Mouse (Mus musculus): ENCODE data around the gene Depdc5. TPM values are rescaled to one million over a fixed set of nuclear protein-coding genes. Genes with fewer than 3 reads are reported as not detected.
"Not testable (repeated sequence)": the region's sequence is repeated elsewhere in the genome, so short reads cannot be mapped to it uniquely, and the experiment has no call there.

Depdc5 gene
- polyA plus RNA-seq, 1 experiment from 2014 or later: 19.4 TPM

DNA sequence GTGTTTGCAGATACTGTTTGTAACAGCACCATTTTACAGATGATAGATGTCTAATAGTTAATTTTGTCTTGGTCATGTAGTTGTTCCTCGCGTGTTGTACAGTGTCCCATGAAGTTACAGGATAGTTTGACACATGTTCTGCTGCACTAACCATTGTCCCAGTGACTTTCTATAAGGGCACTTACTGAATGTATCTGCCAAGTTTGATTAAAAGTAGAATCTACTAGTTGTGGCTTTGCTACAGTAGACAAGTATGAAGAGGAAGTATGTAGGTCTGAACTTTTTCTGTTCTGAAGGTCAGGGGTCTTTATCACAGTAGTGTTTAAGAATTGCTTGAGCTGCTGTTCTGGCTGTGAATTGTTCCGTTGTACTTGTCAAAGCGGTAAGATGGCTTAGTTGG, 159.8 kb downstream of the Depdc5 start:
- no peak overlapping the region for H3K9ac ChIP-seq (ENCODE audit: low read length)
- H3K9me3 ChIP-seq (replicated peaks; ENCODE audit: control insufficient read depth, low read length): no peaks in the 10 kb centered on the region
- H3K27ac ChIP-seq (ENCODE audit: low read length): no peak overlapping the region
- H3K4me2 ChIP-seq (ENCODE audit: low read depth, low read length): no peak overlapping the region
- peaks cover 14% of the 10 kb centered on the region; the same call in 1 of the 2 replicates for H3K4me1 ChIP-seq (ENCODE audit: control insufficient read depth, insufficient read depth, low read length)
- no peaks in the 10 kb centered on the region for H3K27me3 ChIP-seq (ENCODE audit: control insufficient read depth, insufficient read depth, low read length)
- WGBS: 92% methylated on average over 4 of the region's 4 CpGs
- ATAC-seq (ENCODE audit: insufficient read depth, low FRiP score): no peak
- 0 out of 2 replicates have a peak, but pooled peaks cover 7% of the 10 kb centered on the region for H3K36me3 ChIP-seq (ENCODE audit: control insufficient read depth, insufficient read depth, low read length)
- H3K4me3 ChIP-seq (replicated peaks; ENCODE audit: low read length): no peak overlapping the region

DNA sequence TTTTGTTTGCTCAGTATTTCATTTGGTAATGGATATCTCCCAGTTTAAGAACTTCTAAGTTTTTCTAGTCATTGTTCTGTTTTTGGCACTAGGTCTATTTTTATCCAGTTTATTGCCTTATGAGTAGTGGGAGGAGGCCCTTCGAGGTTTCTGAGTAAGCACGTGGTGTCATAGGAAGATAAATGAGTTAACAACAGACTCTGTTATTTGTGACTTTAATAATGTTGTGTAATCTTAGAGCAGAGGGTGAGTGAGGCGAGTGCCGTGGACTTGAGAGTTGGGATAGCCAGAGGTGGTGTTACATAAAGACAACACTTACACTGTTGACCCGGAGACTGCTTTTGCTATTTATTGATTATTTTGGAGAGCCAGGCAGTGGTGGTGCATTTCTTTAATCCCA, 161.0 kb downstream of the Depdc5 start:
- ATAC-seq (ENCODE audit: insufficient read depth, low FRiP score): no peak
- Histone ChIP-seq H3K27me3 (ENCODE audit: control insufficient read depth, insufficient read depth, low read length) (no peaks in the 10 kb centered on the region), H3K4me1 (ENCODE audit: control insufficient read depth, insufficient read depth, low read length) (peaks cover 14% of the 10 kb centered on the region; the same call in 1 of the 2 replicates), H3K9ac (ENCODE audit: low read length) (no peak overlapping the region), H3K27ac (ENCODE audit: low read length) (no peak overlapping the region), H3K9me3 (replicated peaks; ENCODE audit: control insufficient read depth, low read length) (no peaks in the 10 kb centered on the region), H3K4me3 (replicated peaks; ENCODE audit: low read length) (no peak overlapping the region), H3K36me3 (ENCODE audit: control insufficient read depth, insufficient read depth, low read length) (0 out of 2 replicates have a peak, but pooled peaks cover 7% of the 10 kb centered on the region), H3K4me2 (ENCODE audit: low read depth, low read length) (no peak overlapping the region)
- WGBS: 37% methylated on average over 5 of the region's 5 CpGs

DNA sequence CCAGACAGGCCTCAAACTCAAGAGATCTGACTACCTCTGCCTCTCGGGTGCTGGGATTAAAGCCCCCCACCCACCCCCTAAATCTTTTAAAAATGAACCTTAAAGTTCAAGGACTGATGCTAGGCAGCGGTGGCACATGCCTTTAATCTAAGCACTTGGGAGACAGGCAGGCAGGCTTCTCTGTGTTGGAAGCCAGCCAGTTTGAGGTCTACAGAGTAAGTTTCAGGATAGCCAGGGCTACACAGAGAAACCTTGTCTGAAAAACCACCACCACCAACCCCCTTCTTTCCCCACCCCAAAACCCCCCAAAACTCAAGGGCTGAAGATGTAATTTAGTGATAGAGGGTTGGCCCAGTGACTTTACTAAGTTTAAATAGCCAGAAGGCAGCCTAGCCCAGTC, 165.2 kb downstream of the Depdc5 start:
- H3K4me3 ChIP-seq (replicated peaks; ENCODE audit: low read length): no peak overlapping the region

DNA sequence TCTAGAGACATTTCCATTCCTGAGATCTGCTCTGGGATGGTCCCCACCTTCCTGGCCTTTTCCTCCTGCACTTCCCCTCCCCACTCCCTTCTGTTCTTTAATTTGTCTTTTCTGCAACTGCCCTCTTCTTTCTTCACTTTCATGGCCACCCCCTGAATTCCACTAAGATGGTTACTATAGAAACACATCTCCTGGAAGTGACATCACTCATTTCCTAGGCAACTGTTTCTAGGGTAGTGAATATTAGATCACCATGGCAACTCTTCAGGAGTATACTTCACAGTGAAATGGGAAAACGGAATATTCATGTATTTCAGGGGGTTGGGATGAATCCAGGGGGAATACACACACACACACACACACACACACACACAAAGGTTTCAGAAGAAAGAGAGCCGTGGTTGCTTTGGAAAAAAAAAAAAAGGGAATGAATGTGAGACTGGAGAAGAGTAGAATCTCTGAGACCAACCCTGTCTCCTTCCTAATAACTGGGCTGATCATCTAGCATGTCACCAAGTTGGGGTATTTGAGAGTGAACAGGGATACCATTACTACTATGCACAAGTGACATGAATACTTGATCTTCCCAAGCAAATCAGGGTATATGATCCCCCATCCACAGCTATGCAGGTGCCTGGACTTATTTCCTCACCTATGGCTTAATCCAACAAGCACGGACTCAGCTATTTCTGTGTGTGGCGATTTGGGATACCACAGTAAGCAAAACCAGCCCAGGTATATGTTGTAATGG, 167.1 kb downstream of the Depdc5 start:
- Histone ChIP-seq H3K9ac (ENCODE audit: low read length) (no peak overlapping the region), H3K4me1 (ENCODE audit: control insufficient read depth, insufficient read depth, low read length) (no peaks in the 10 kb centered on the region), H3K36me3 (ENCODE audit: control insufficient read depth, insufficient read depth, low read length) (0 out of 2 replicates have a peak, but pooled peaks cover 2% of the 10 kb centered on the region), H3K4me2 (ENCODE audit: low read depth, low read length) (no peak overlapping the region), H3K27me3 (ENCODE audit: control insufficient read depth, insufficient read depth, low read length) (no peaks in the 10 kb centered on the region), H3K4me3 (replicated peaks; ENCODE audit: low read length) (no peak overlapping the region), H3K9me3 (replicated peaks; ENCODE audit: control insufficient read depth, low read length) (no peaks in the 10 kb centered on the region), H3K27ac (ENCODE audit: low read length) (no peak overlapping the region)
- 62% methylated on average over 4 of the region's 4 CpGs for WGBS
- no peak for ATAC-seq (ENCODE audit: insufficient read depth, low FRiP score)

More for the DNA sequence above, 165.2 kb downstream of the Depdc5 start:
- H3K36me3 ChIP-seq (ENCODE audit: control insufficient read depth, insufficient read depth, low read length): 0 out of 2 replicates have a peak, but pooled peaks cover 7% of the 10 kb centered on the region
- no peak overlapping the region for H3K27ac ChIP-seq (ENCODE audit: low read length)
- H3K4me2 ChIP-seq (ENCODE audit: low read depth, low read length): no peak overlapping the region
- WGBS: 74% methylated on average over 2 of the region's 2 CpGs
- H3K9me3 ChIP-seq (replicated peaks; ENCODE audit: control insufficient read depth, low read length): no peaks in the 10 kb centered on the region
- H3K27me3 ChIP-seq (ENCODE audit: control insufficient read depth, insufficient read depth, low read length): no peaks in the 10 kb centered on the region
- no peak for ATAC-seq (ENCODE audit: insufficient read depth, low FRiP score)
- H3K4me1 ChIP-seq (ENCODE audit: control insufficient read depth, insufficient read depth, low read length): no peaks in the 10 kb centered on the region
- H3K9ac ChIP-seq (ENCODE audit: low read length): no peak overlapping the region

DNA sequence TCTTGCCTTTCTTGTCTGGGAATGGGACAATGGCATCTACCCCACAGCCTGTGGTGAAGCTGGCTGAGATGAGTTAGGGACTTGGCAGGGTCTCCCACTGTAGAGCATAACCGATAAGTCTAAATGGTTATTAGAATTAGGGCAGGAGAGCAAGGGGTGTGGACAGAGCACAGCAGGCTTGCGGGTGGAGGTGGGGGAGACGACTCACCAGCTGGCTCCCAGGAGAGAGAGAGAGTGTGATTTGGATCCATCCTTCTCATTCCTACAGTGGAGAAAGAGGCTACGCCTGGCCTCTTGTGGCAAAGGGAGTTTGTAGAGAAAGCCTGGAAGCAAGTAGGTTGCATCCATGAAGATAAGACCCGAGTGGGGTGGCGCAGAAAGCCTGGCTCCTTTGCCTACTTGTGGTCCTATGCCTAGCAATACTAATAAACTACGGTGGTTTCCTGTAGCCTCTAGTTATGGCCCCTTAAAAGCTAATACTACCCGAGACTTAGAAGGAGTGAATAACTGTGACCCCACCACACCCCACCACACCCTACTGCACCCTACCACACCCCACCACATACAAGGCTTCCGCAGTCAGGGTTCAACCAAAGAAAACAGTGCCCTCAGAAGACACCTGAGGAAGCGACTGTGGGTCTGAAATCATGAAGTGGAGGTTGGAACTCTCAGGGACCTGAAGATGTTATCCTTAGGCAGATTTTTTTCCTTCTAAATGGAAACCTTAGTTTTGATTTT, 168.7 kb downstream of the Depdc5 start:
- Histone ChIP-seq H3K4me2 (ENCODE audit: low read depth, low read length) (no peak overlapping the region), H3K4me1 (ENCODE audit: control insufficient read depth, insufficient read depth, low read length) (no peaks in the 10 kb centered on the region), H3K4me3 (replicated peaks; ENCODE audit: low read length) (no peak overlapping the region), H3K9me3 (replicated peaks; ENCODE audit: control insufficient read depth, low read length) (no peaks in the 10 kb centered on the region), H3K36me3 (ENCODE audit: control insufficient read depth, insufficient read depth, low read length) (0 out of 2 replicates have a peak, but pooled peaks cover 2% of the 10 kb centered on the region), H3K27me3 (ENCODE audit: control insufficient read depth, insufficient read depth, low read length) (no peaks in the 10 kb centered on the region), H3K9ac (ENCODE audit: low read length) (no peak overlapping the region), H3K27ac (ENCODE audit: low read length) (no peak overlapping the region)
- no peak for ATAC-seq (ENCODE audit: insufficient read depth, low FRiP score)
- 74% methylated on average over 10 of the region's 10 CpGs for WGBS

DNA sequence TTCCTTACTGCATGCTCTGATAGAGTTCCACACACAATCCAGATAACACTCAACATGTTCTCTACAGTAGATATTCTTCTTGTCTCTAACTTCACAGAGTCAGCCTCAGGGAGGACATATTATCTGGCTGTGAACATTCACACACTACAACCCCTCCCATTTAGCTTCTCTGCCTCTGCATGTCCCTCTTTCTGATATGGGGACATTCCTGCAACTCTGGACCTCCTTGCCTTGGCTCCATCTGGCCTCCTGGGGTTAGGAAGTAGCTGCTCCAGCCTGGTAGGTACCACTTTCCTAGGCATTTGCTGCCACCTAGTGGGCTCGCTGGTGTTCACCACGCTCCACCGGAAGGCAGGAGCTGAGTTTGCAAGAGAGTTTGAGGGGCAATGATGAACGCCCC, 169.6 kb downstream of the Depdc5 start:
- Histone ChIP-seq H3K9ac (ENCODE audit: low read length) (no peak overlapping the region), H3K4me2 (ENCODE audit: low read depth, low read length) (no peak overlapping the region), H3K9me3 (replicated peaks; ENCODE audit: control insufficient read depth, low read length) (0 out of 2 replicates have a peak, but pooled peaks cover 3% of the 10 kb centered on the region), H3K36me3 (ENCODE audit: control insufficient read depth, insufficient read depth, low read length) (no peaks in the 10 kb centered on the region), H3K27ac (ENCODE audit: low read length) (no peak overlapping the region), H3K4me3 (replicated peaks; ENCODE audit: low read length) (no peak overlapping the region), H3K4me1 (ENCODE audit: control insufficient read depth, insufficient read depth, low read length) (no peaks in the 10 kb centered on the region), H3K27me3 (ENCODE audit: control insufficient read depth, insufficient read depth, low read length) (no peaks in the 10 kb centered on the region)
- under 1% methylated on average over 4 of the region's 4 CpGs for WGBS
- peak; percentile 89 for ATAC-seq (ENCODE audit: insufficient read depth, low FRiP score)

DNA sequence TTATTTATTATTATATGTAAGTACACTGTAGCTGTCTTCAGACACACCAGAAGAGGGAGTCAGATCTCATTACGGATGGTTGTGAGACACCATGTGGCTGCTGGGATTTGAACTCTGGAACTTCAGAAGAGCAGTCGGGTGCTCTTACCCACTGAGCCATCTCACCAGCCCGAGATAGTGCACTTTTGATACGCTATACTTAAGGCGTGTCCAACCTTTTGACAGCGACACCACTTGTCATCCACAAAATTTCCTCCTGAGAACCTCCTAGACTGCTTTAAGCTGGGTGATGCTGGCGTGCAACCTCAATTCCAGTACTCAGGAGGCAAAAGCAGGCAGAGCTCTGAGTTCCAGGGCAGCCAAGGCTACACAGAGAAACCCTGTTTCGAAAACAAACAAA, 170.1 kb downstream of the Depdc5 start:
- H3K4me3 ChIP-seq (replicated peaks; ENCODE audit: low read length); ATAC-seq (ENCODE audit: insufficient read depth, low FRiP score); H3K36me3 ChIP-seq (ENCODE audit: control insufficient read depth, insufficient read depth, low read length); H3K27me3 ChIP-seq (ENCODE audit: control insufficient read depth, insufficient read depth, low read length); H3K9ac ChIP-seq (ENCODE audit: low read length); H3K4me1 ChIP-seq (ENCODE audit: control insufficient read depth, insufficient read depth, low read length); H3K9me3 ChIP-seq (replicated peaks; ENCODE audit: control insufficient read depth, low read length); H3K27ac ChIP-seq (ENCODE audit: low read length); H3K4me2 ChIP-seq (ENCODE audit: low read depth, low read length): not testable (repeated sequence)
- WGBS: 37% methylated on average over 8 of the region's 8 CpGs

DNA sequence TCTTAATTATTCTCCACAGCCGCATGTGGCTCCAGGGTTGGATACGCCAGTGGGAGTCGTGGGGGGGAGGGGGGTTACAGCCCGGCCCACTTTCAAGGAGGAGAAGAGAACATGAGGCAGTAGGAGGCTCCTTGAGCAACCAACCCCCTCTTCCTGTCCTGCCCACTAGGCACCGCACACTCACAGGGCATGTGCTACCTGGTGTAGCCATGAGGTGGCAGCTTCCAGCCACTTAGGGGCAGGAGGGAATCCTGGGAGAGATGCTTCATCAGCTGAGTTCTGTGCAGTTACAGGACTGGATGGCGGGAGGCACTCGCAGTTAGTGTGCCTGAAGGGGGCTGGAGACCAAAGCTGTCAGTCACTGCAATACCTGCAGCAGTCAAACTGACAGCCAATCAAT, 170.6 kb downstream of the Depdc5 start:
- no peak for ATAC-seq (ENCODE audit: insufficient read depth, low FRiP score)

DNA sequence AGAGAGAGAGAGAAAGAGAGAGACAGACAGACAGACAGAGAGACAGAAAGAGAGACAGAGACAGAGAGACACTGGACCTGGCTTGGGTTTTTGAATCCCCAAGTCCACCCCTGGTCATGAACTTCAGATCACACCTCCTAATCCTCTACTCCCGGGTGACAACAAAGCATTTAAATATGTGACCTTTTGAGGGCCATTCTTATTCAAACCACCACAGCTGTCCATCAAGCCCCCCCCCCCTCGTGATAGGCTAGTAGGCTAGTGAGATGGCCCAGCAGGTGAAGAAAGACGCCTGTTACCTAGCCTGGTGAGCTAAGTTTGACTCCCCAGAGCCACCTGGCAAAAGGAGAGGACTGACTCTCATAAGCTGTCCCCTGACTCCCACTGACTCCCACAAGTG, 171.4 kb downstream of the Depdc5 start:
- ATAC-seq (ENCODE audit: insufficient read depth, low FRiP score): no peak
- Histone ChIP-seq H3K4me1 (ENCODE audit: control insufficient read depth, insufficient read depth, low read length) (0 out of 2 replicates have a peak, but pooled peaks cover 3% of the 10 kb centered on the region), H3K9ac (ENCODE audit: low read length) (no peak overlapping the region), H3K4me3 (replicated peaks; ENCODE audit: low read length) (no peak overlapping the region), H3K9me3 (replicated peaks; ENCODE audit: control insufficient read depth, low read length) (0 out of 2 replicates have a peak, but pooled peaks cover 3% of the 10 kb centered on the region), H3K36me3 (ENCODE audit: control insufficient read depth, insufficient read depth, low read length) (no peaks in the 10 kb centered on the region), H3K27ac (ENCODE audit: low read length) (no peak overlapping the region), H3K27me3 (ENCODE audit: control insufficient read depth, insufficient read depth, low read length) (no peaks in the 10 kb centered on the region), H3K4me2 (ENCODE audit: low read depth, low read length) (no peak overlapping the region)
- WGBS: 38% methylated on average over 3 of the region's 3 CpGs

More for the DNA sequence above, 170.6 kb downstream of the Depdc5 start:
- Histone ChIP-seq H3K36me3 (ENCODE audit: control insufficient read depth, insufficient read depth, low read length) (no peaks in the 10 kb centered on the region), H3K27ac (ENCODE audit: low read length) (no peak overlapping the region), H3K4me1 (ENCODE audit: control insufficient read depth, insufficient read depth, low read length) (no peaks in the 10 kb centered on the region), H3K9me3 (replicated peaks; ENCODE audit: control insufficient read depth, low read length) (0 out of 2 replicates have a peak, but pooled peaks cover 3% of the 10 kb centered on the region), H3K4me2 (ENCODE audit: low read depth, low read length) (no peak overlapping the region), H3K9ac (ENCODE audit: low read length) (no peak overlapping the region), H3K4me3 (replicated peaks; ENCODE audit: low read length) (no peak overlapping the region), H3K27me3 (ENCODE audit: control insufficient read depth, insufficient read depth, low read length) (no peaks in the 10 kb centered on the region)
- 21% methylated on average over 7 of the region's 7 CpGs for WGBS
